Mouse (Mus musculus) stomach, postnatal 0 days (tissue): ENCODE data around the gene Olfr488. TPM values are rescaled to one million over a fixed set of nuclear protein-coding genes. Genes with fewer than 3 reads are reported as not detected.
"Not testable (repeated sequence)": the region's sequence is repeated elsewhere in the genome, so short reads cannot be mapped to it uniquely, and the experiment has no call there.

ENCODE experiments used
- ATAC-seq: fragments of 200-750 bp; cut with Nextera tagmentation; 2 replicates; pipeline ENCODE4 v1.8.0; 2017; ENCODE audit not compliant: low FRiP score, low TSS enrichment
- DNase-seq: peaks from one replicate; pipeline ENCODE4 v3.0.0-alpha.2; 2016; ENCODE audit warnings: low spot score
- H3K27ac ChIP-seq: fragments of 300-500 bp; sonication (generic); replicated peaks from 2 replicates; pipeline ENCODE4 v1.5.1; 2014; ENCODE audit warnings: mild to moderate bottlenecking, control low read depth
- H3K27me3 ChIP-seq: fragments of 300-500 bp; sonication (generic); 2 replicates; pipeline ENCODE4 v1.6.1; 2014; ENCODE audit warnings: low read length; ENCODE audit not compliant: control insufficient read depth, insufficient read depth
- H3K36me3 ChIP-seq: fragments of 300-500 bp; sonication (generic); 2 replicates; pipeline ENCODE4 v1.6.1; 2014; ENCODE audit warnings: low read length, mixed read lengths; ENCODE audit not compliant: control insufficient read depth, insufficient read depth
- H3K4me1 ChIP-seq: fragments of 300-500 bp; sonication (generic); replicated peaks from 2 replicates; pipeline ENCODE4 v1.6.1; 2014; ENCODE audit warnings: antibody characterized with exemption; ENCODE audit not compliant: control insufficient read depth, insufficient read depth
- H3K4me2 ChIP-seq: fragments of 300-500 bp; sonication (generic); replicated peaks from 2 replicates; pipeline ENCODE4 v1.6.1; 2014; ENCODE audit warnings: low read depth, mild to moderate bottlenecking, control low read depth, moderate library complexity
- H3K4me3 ChIP-seq: fragments of 300-500 bp; sonication (generic); 2 replicates; pipeline ENCODE4 v1.5.1; 2014; ENCODE audit warnings: low read depth, low read length, control low read depth
- H3K9ac ChIP-seq: fragments of 300-500 bp; sonication (generic); 2 replicates; pipeline ENCODE4 v1.6.1; 2014; ENCODE audit warnings: mild to moderate bottlenecking, low read length, control low read depth, mixed read lengths
- H3K9me3 ChIP-seq: fragments of 300-500 bp; sonication (generic); 2 replicates; pipeline ENCODE4 v1.6.1; 2016; ENCODE audit warnings: low read length; ENCODE audit not compliant: control insufficient read depth
- CTCF ChIP-seq: IDR thresholded peaks from 2 replicates; pipeline ENCODE4 v1.5.1; 2016; ENCODE audit warnings: antibody characterized with exemption, low read depth, mild to moderate bottlenecking, moderate library complexity
- EP300 ChIP-seq: optimal IDR thresholded peaks from 2 replicates; pipeline ENCODE3; 2016; ENCODE audit warnings: antibody characterized with exemption
- WGBS: fragments of 180-500 bp; shearing (Covaris S2); extraction: QIAGEN DNeasy Blood & Tissue Kit; methylation state at CpG from one replicate; pipeline ENCODE4 v1.1.7; 2014; 5-methylcytosine and 5-hydroxymethylcytosine counted together
- polyA plus RNA-seq: library from polyadenylated mRNA; unstranded; fragments of >200 nt; fragmentation: Nextera tagmentation; extraction: Ambion mirVana; gene quantifications from 2 replicates; pipeline ENCODE4 v1.2.1, GENCODE M21; 2015

Olfr488 gene
- polyA plus RNA-seq = not detected in 2 replicates

GRCm38 (mm10) chr7:108258247-108258646, at the start of gene Olfr488:
Gene Olfr488 (minus strand): TSS chr7:108258347.
- no peak within 1 kb of the TSS for H3K4me2 ChIP-seq
- H3K27me3 ChIP-seq = no peaks in the 10 kb centered on the region
- H3K27ac ChIP-seq = no peak within 1 kb of the TSS
- H3K9ac ChIP-seq = no peak within 1 kb of the TSS
- TF ChIP-seq EP300 (no peak), CTCF (no peak)
- DNase-seq (no peak), ATAC-seq (no peak)
- no peaks in the 10 kb centered on the region for H3K4me1 ChIP-seq
- H3K9me3 ChIP-seq = no peaks in the 10 kb centered on the region
- no peaks in the 10 kb centered on the region for H3K36me3 ChIP-seq
- no peak within 1 kb of the TSS for H3K4me3 ChIP-seq

GRCm38 (mm10) chr7:108288834-108289233, 30.7 kb upstream of the Olfr488 start, which contains the start of gene Olfr490:
Gene Olfr490 (minus strand): TSS chr7:108288934.
- Histone ChIP-seq H3K4me1 (no peaks in the 10 kb centered on the region), H3K9me3 (no peaks in the 10 kb centered on the region), H3K9ac (no peak within 1 kb of the TSS), H3K27ac (no peak within 1 kb of the TSS), H3K4me2 (no peak within 1 kb of the TSS), H3K4me3 (no peak within 1 kb of the TSS), H3K36me3 (no peaks in the 10 kb centered on the region), H3K27me3 (no peaks in the 10 kb centered on the region)
- ATAC-seq (no peak), DNase-seq (no peak)
- TF ChIP-seq EP300 (no peak), CTCF (no peak)

- Histone ChIP-seq H3K27me3 (no peaks in the 10 kb centered on the region), H3K4me2 (no peak overlapping the region), H3K27ac (no peak overlapping the region), H3K36me3 (no peaks in the 10 kb centered on the region), H3K9me3 (no peaks in the 10 kb centered on the region), H3K4me3 (no peak overlapping the region), H3K9ac (no peak overlapping the region), H3K4me1 (no peaks in the 10 kb centered on the region)
- TF ChIP-seq EP300 (no peak), CTCF (no peak)
- 68% methylated on average over 3 of the region's 3 CpGs for WGBS
- ATAC-seq (no peak), DNase-seq (no peak)
Measured at GRCm38 (mm10) chr7:108233551-108233950, 24.6 kb downstream of the Olfr488 start.

- ATAC-seq, H3K36me3 ChIP-seq, H3K4me1 ChIP-seq, H3K27ac ChIP-seq, H3K27me3 ChIP-seq, H3K9ac ChIP-seq, H3K4me2 ChIP-seq, H3K9me3 ChIP-seq, H3K4me3 ChIP-seq, DNase-seq: not testable (repeated sequence)
Measured at GRCm38 (mm10) chr7:108214536-108214935, 43.6 kb downstream of the Olfr488 start, which contains the start of gene Olfr487. Gene Olfr487 (minus strand): TSS chr7:108214636.

Other genes starting within 250 kb of the Olfr488 start
- not detected in 2 replicates for gene Olfr478, start 224.4 kb downstream of the Olfr488 start, polyA plus RNA-seq
- gene Olfr479, start 207.7 kb downstream of the Olfr488 start, polyA plus RNA-seq = not detected in 2 replicates
- not detected in 2 replicates for gene Olfr480, start 191.0 kb downstream of the Olfr488 start, polyA plus RNA-seq
- gene Olfr481, start 178.5 kb downstream of the Olfr488 start, polyA plus RNA-seq = not detected in 2 replicates
- gene Olfr482, start 160.8 kb downstream of the Olfr488 start, polyA plus RNA-seq = 0.07 and 0.22 TPM in 2 replicates
- not detected in 2 replicates for gene Olfr483, start 157.5 kb downstream of the Olfr488 start, polyA plus RNA-seq
- gene Olfr484, start 130.9 kb downstream of the Olfr488 start, polyA plus RNA-seq = not detected in 2 replicates
- gene Olfr485, start 98.5 kb downstream of the Olfr488 start, polyA plus RNA-seq = not detected in 2 replicates
- gene Olfr486, start 85.6 kb downstream of the Olfr488 start, polyA plus RNA-seq = not detected in 2 replicates
- gene Olfr487, start 43.7 kb downstream of the Olfr488 start, polyA plus RNA-seq = not detected in 2 replicates
- gene Olfr490, start 30.6 kb upstream of the Olfr488 start, polyA plus RNA-seq = not detected in 2 replicates
- not detected in 2 replicates for gene Olfr491, start 55.1 kb upstream of the Olfr488 start, polyA plus RNA-seq
- gene Olfr492, start 65.3 kb upstream of the Olfr488 start, polyA plus RNA-seq = not detected in 2 replicates
- not detected in 2 replicates for gene Olfr493, start 88.6 kb upstream of the Olfr488 start, polyA plus RNA-seq
- gene Olfr494, start 107.0 kb upstream of the Olfr488 start, polyA plus RNA-seq = not detected in 2 replicates
- gene Olfr495, start 134.8 kb upstream of the Olfr488 start, polyA plus RNA-seq = not detected in 2 replicates
- not detected in 2 replicates for gene Olfr497, start 162.1 kb upstream of the Olfr488 start, polyA plus RNA-seq
- not detected in 2 replicates for gene Olfr498, start 207.0 kb upstream of the Olfr488 start, polyA plus RNA-seq